Mouse (Mus musculus): Measurements from ENCODE around the gene Brca2. TPM values are rescaled to one million over a fixed set of nuclear protein-coding genes. Genes with fewer than 3 reads are reported as not detected.
"Not testable (repeated sequence)": the region's sequence is repeated elsewhere in the genome, so short reads cannot be mapped to it uniquely, and the experiment has no call there.

The Brca2 gene
- total RNA-seq (2021): 1 to 10 TPM; 4.3 to 5.3 TPM

DNA sequence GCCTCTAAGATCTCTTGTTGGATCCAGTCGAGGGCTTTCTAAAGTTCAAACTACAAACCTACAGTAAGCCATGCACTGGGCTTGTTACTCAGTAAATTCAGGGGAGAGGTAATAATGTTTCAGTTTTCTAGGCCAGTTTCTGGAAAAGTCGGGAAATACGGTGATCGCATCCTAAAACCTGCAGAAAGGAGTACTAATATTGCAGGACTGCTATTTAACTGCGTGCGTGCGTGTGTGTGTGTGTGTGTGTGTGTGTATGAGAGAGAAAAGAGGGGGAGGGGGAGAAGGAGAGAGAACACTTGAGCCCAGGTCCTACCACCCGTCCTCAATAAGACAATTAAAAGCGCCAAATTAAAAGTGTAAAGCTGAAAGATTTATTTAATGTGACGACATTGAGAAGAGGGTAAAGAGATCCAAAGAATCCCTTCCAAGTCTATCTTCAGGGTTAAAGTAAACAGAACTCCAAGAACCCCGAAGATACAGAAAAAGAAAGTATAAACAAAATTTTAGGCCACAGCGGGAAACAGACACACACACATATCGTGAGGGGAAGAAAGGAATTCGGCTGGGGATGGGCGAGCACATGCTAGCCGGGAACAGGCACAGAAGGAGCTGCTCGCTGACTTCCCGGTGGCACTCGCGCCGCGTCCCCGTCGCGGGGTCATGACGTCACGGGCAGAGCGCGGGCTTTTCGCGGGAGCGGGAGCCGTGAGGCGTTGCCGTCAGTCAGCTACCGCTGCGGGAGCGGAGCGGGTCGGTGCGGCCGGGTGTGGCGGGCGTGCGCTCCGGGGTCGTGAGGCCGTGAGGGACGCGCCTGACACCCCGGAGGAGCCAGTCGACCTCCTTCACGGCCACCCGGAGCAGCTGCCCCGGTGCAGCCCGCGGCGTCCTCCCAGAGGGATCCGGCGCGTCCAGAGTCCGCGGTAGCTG lies at the start of gene Brca2:
Gene Brca2 (plus strand): TSS at position 694 of the 930 bp plus-strand sequence.
- peak; percentile 90 to 92 for DNase-seq

GRCm38 (mm10) chr5:150477364-150477763 lies 45.1 kb upstream of the Brca2 start:
- DNase-seq: no peak

DNA sequence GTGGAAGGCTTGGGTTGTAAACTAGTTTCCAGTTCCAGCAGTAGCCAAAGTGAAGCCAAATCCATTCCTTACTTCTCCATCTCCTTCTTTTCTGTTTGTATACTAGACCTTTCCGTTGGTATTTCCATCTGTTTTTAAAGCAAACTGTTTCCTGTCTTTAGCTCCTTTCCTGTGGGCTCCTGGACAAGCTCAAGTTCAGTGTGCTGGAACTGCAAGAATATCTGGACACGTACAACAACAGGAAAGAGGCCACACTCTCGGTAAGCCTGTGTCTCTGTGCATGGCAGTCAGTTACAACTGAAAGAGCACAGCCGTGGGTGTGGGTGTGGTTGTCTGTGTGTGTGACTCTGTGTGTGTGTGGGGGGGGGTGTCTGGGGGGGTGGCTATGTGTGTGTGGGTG lies 43.8 kb upstream of the Brca2 start:
- DNase-seq: no peak

DNA sequence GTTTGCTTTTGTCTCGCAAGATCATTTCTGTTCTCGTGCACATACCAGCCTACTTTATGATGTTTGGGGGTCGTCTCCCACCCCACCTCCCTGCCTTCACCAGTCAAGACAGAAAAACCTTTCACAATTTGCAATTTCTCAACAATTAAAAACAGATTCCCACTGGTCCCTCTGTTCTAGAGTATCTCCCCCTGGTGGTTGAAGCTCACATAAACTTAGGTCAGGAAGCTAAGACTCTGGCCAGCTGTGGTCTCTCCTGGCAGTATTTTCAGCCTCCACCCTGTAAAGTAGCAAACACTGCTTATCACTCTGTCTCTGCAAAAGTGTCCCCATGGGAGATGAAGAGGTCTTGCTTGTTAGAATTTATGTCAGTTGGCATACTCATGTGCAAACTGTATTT lies 37.2 kb upstream of the Brca2 start:
- DNase-seq: no peak

GRCm38 (mm10) chr5:150490285-150490684 lies 32.1 kb upstream of the Brca2 start:
- DNase-seq: no peak

- no peak for DNase-seq
Measured at GRCm38 (mm10) chr5:150490821-150491220, 31.6 kb upstream of the Brca2 start.

DNA sequence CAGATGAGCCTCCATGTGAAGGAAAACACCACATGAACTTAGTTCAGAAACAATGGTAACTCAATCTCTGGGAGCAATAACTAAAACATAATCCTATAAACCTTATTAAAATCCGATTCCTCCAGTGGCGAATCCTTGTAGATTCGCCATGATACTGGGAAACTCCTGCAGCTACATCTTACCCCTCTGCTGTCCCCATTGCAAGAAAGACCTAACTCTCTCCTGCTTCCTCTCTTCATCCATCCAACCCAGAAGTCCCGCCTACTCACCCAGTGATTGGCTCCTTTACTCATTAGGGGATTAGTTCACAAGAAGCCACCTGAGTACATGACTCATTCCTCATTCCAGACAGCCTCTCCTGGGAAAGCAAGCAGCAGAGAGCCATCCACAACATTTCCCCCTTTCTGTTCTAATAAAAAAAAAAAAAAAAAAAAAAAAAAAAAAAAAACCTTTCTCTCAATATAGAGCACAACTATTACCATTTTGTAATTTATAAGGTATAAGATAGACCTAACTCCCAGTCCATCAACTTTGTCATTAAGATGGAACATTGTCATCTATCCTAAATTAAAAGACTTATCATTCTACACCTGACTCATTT lies 30.8 kb upstream of the Brca2 start:
- not testable (repeated sequence) for DNase-seq

GRCm38 (mm10) chr5:150495792-150496191 lies 26.6 kb upstream of the Brca2 start:
- no peak for DNase-seq

GRCm38 (mm10) chr5:150510451-150511225 lies 11.8 kb upstream of the Brca2 start:
- DNase-seq: no peak

DNA sequence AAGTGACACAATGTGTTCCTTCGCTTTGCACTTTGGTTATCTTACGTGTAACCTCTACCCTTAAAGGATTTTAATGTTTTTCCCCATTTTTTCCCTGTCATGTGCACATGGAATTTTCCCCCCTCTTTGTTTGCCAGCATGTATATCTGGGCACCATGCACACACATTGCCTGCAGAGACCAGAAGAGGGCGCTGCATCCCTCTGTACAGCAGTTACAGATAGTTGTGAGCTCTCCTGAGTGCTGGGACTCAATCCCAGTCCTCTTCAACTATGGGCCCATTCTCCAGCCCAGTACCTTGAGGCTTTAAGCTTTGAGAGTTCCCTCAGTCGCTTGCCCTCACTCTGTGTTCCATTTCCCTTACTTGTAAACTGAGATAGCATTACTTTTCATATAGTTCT lies 9.2 kb upstream of the Brca2 start:
- no peak for DNase-seq

GRCm38 (mm10) chr5:150514027-150514426 lies 8.4 kb upstream of the Brca2 start:
- DNase-seq: no peak

DNA sequence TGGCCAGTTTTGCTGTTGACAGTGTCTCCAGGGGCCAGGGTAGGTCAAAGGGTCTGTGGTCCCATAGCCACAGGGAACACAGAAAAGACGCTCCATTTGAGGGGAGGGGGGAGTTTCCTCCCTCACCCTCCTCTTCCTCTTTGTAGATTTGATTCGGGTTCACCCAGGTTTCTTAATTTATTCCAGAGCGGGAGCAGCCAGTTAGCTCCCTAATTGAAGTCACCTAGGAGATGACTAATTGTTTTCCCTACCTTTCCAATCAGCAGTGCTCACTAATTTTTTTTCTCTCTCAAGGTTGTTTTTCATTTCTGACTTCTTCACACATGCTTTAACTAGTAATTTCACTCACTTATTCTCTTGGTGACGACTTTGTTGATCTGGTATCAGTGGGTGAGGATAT lies 4.4 kb upstream of the Brca2 start, which contains the start of gene Zar1l:
Gene Zar1l (minus strand): TSS at position 101 of the 400 bp plus-strand sequence.
- DNase-seq: no peak

- DNase-seq: no peak
Measured at GRCm38 (mm10) chr5:150519551-150519950, 2.9 kb upstream of the Brca2 start.

DNA sequence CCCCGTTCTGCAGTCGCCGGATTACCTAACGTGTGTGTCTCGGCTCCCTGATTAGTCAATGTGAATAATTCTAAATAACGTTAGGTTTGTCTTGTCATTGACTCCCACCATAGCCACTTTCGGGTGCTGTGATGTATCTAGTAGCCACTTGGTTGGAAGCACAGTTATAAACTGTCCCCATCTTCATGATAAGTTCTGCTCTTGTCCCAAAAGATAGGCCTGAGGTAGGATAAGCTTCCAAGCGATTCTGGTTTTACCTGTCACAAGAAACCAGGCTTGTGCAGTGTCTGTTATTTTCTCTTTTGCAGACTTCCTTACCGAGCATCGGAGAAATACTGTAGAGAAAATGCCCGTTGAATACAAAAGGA lies 421 bp downstream of the Brca2 start:
- no peak for DNase-seq

GRCm38 (mm10) chr5:150525239-150525638 lies 2.8 kb downstream of the Brca2 start:
- no peak for DNase-seq

DNA sequence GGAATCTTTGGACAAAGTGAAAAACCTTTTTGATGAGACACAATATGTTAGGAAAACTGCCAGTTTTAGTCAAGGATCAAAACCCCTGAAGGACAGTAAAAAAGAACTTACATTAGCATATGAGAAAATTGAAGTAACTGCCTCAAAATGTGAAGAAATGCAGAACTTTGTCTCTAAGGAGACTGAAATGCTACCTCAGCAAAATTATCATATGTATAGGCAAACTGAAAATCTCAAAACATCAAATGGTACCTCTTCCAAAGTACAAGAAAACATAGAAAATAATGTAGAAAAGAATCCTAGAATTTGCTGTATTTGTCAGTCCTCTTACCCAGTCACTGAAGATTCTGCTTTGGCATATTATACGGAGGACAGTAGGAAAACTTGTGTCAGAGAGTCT lies 18.9 kb downstream of the Brca2 start:
- no peak for DNase-seq

- DNase-seq: no peak
Measured at GRCm38 (mm10) chr5:150543184-150543583, 20.8 kb downstream of the Brca2 start.

DNA sequence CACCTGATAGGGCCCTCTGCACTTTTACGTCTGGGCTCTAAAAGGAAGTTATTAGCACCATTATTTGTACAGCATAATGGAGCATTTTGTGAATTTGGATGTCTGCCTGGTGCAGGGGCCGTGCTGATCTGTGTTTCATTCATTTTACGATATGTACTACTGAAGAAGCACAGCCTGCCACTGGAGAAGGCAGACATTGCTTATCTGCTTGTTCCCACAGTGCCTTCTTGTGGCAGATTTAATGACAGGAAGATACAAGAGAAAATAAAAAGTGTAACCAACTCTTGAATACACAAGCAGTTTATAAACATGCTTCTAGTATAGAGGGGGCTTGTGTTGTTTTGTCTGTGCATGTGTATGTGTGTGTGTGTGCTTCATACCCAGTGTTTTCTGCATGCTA lies 29.2 kb downstream of the Brca2 start:
- no peak for DNase-seq

DNA sequence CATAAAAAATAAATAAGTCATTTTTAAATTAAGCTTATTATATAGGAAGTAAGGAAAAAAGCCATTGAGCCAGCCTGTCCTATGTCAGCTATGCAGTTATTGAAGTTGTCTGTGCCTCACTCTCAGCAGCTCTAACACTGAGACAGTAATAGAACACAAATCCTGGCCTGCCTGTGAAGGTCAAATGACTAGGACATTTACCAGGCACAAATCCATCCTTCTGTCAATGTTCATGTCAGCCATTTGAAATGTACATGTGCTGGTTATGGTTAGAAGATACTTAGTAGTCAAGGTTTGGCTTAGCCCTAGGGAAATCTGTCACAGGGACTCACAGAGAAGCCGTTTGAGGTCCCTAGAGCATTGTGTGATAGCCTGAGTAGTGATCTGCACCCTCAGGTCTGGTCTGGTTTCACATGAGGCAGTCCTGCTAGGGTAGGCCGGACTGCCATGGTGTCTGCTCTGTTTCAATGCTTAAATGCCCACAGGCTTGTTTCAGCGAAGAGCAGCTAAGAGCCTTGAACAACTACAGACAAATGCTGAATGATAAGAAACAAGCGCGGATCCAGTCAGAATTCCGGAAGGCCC lies 37.2 kb downstream of the Brca2 start:
- DNase-seq: no peak

DNA sequence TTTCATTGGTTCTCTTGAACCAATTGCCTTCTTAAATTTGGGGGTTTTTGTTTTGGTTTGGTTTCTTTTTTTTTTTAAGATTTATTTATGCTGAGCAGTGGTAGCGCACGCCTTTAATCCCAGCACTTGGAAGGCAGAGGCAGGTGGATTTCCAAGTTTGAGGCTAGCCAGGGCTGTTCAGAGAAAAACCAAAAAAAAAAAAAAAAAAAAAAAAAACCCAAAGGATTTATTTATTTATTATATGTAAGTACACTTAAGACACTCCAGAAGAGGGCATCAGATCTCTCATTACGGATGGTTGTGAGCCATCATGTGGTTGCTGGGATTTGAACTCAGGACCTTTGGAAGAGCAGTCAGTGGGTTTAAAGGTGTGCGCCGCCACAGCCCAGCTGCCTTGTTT lies 38.4 kb downstream of the Brca2 start:
- DNase-seq: no peak

DNA sequence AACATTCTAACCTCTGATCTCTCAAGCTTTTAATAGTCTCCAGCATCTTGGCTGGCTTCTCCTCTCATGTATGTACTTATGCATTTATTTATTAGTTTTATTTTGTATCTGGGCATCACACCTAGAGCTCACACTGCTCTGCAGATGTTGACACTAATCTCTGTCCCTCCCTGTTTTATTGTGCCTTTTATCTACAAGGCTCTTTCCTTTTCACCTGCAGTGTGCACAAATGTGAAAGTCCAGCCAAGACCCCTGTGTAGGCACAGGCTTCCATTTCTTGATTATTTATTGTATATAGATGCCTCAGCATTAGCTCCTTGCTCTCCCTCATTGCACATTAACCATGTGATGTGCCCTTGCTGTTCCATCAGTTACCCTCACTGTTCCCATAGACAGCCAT lies 38.9 kb downstream of the Brca2 start:
- no peak for DNase-seq

- no peak for DNase-seq
Measured at GRCm38 (mm10) chr5:150561783-150562182, 39.4 kb downstream of the Brca2 start.

DNA sequence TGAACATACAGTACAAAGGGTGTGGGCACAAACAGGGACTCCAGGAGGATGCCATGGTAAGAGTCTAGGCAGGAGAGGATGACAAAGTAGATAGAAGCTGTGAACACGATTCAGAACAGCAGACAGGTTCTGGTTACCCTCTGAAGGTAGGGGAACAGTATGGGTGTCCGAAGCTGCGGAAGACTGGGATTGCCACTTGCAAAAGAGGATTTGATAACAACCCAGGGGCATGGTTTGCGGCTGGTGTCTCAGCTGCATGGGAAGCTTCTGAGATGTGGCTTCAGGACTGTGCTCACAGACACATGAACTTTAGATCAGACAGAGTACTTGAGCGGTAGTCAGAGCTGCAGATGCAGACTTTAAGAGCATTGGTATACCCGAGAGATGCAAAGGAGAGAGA lies 42.0 kb downstream of the Brca2 start:
- no peak for DNase-seq
